Mouse (Mus musculus) embryonic facial prominence, embryonic 11.5 days (tissue): Measurements from ENCODE around the gene Ccdc171. TPM values are rescaled to one million over a fixed set of nuclear protein-coding genes. Genes with fewer than 3 reads are reported as not detected.
"Not testable (repeated sequence)": the region's sequence is repeated elsewhere in the genome, so short reads cannot be mapped to it uniquely, and the experiment has no call there.

ENCODE experiments used
- ATAC-seq: fragments of 200-750 bp; cut with Nextera tagmentation; replicated peaks from 2 replicates; pipeline ENCODE4 v1.8.0; 2017; ENCODE audit warnings: low read depth; ENCODE audit not compliant: insufficient number of reproducible peaks, low FRiP score, low TSS enrichment
- DNase-seq: peaks from one replicate; pipeline ENCODE4 v3.0.0-alpha.2; 2015; ENCODE audit warnings: low spot score
- H3K27ac ChIP-seq: fragments of 300-500 bp; sonication (generic); replicated peaks from 2 replicates; pipeline ENCODE4 v1.5.1; 2014; ENCODE audit warnings: mild to moderate bottlenecking, low read depth, low read length, control low read depth
- H3K27me3 ChIP-seq: fragments of 300-500 bp; sonication (generic); 2 replicates; pipeline ENCODE4 v1.6.1; 2014; ENCODE audit warnings: mild to moderate bottlenecking, low read length, moderate library complexity, mixed read lengths; ENCODE audit not compliant: control insufficient read depth, insufficient read depth
- H3K36me3 ChIP-seq: fragments of 300-500 bp; sonication (generic); replicated peaks from 2 replicates; pipeline ENCODE4 v1.6.1; 2014; ENCODE audit warnings: low read depth, mild to moderate bottlenecking, low read length, moderate library complexity, mixed read lengths; ENCODE audit not compliant: control insufficient read depth, insufficient read depth
- H3K4me1 ChIP-seq: fragments of 300-500 bp; sonication (generic); 2 replicates; pipeline ENCODE4 v1.6.1; 2014; ENCODE audit warnings: low read length, mixed read lengths; ENCODE audit not compliant: control insufficient read depth, insufficient read depth
- H3K4me2 ChIP-seq: fragments of 300-500 bp; sonication (generic); 2 replicates; pipeline ENCODE4 v1.6.1; 2014; ENCODE audit warnings: low read depth, mild to moderate bottlenecking, control low read depth, low read length, moderate library complexity
- H3K4me3 ChIP-seq: fragments of 300-500 bp; sonication (generic); 2 replicates; pipeline ENCODE4 v1.5.1; 2014; ENCODE audit warnings: low read depth, low read length, control low read depth
- H3K9ac ChIP-seq: fragments of 300-500 bp; sonication (generic); replicated peaks from 2 replicates; pipeline ENCODE4 v1.6.1; 2014; ENCODE audit warnings: mild to moderate bottlenecking, control low read depth, low read length
- H3K9me3 ChIP-seq: fragments of 300-500 bp; sonication (generic); replicated peaks from 2 replicates; pipeline ENCODE4 v1.6.1; 2016; ENCODE audit warnings: mild to moderate bottlenecking, low read length, inconsistent platforms, mixed read lengths; ENCODE audit not compliant: control insufficient read depth
- WGBS: fragments of 180-500 bp; shearing (Covaris S2); extraction: QIAGEN DNeasy Blood & Tissue Kit; methylation state at CpG from one replicate; pipeline ENCODE4 v1.1.7; 2014; 5-methylcytosine and 5-hydroxymethylcytosine counted together
- polyA plus RNA-seq: library from polyadenylated mRNA; unstranded; fragments of >200 nt; fragmentation: Nextera tagmentation; extraction: Ambion mirVana; gene quantifications from 2 replicates; pipeline ENCODE4 v1.2.1, GENCODE M21; 2014

Gene Ccdc171
- polyA plus RNA-seq, 1 experiment from 2014 or later: 5.7 TPM

- H3K4me1 ChIP-seq: no peaks in the 10 kb centered on the region; the same call in 1 of the 2 replicates
- H3K4me3 ChIP-seq: no peak overlapping the region
- no peaks in the 10 kb centered on the region for H3K9me3 ChIP-seq
- ATAC-seq: no peak
- no peak overlapping the region for H3K9ac ChIP-seq
- H3K4me2 ChIP-seq: no peak overlapping the region
- 83% methylated on average over 1 of the region's 1 CpGs for WGBS
- DNase-seq: no peak
- no peaks in the 10 kb centered on the region for H3K36me3 ChIP-seq
- H3K27ac ChIP-seq: no peak overlapping the region
- no peaks in the 10 kb centered on the region for H3K27me3 ChIP-seq
These were observed 136.3 kb downstream of the Ccdc171 start for GRCm38 (mm10) chr4:83661519-83662271.

GRCm38 (mm10) chr4:83662301-83662700 is 137.0 kb downstream of the Ccdc171 start:
- DNase-seq: no peak
- no peaks in the 10 kb centered on the region for H3K36me3 ChIP-seq
- 92% methylated on average over 4 of the region's 4 CpGs for WGBS

GRCm38 (mm10) chr4:83669552-83669951 is 144.2 kb downstream of the Ccdc171 start:
- DNase-seq (no peak), ATAC-seq (no peak)
- WGBS: 70% methylated on average over 2 of the region's 2 CpGs
- Histone ChIP-seq H3K9ac (no peak overlapping the region), H3K36me3 (no peaks in the 10 kb centered on the region), H3K27me3 (no peaks in the 10 kb centered on the region), H3K4me1 (no peaks in the 10 kb centered on the region), H3K4me3 (no peak overlapping the region), H3K4me2 (no peak overlapping the region), H3K9me3 (no peaks in the 10 kb centered on the region), H3K27ac (no peak overlapping the region)

More at GRCm38 (mm10) chr4:83662301-83662700, 137.0 kb downstream of the Ccdc171 start:
- ATAC-seq: no peak
- Histone ChIP-seq H3K4me2 (no peak overlapping the region), H3K4me1 (no peaks in the 10 kb centered on the region), H3K27ac (no peak overlapping the region), H3K27me3 (no peaks in the 10 kb centered on the region), H3K4me3 (no peak overlapping the region), H3K9me3 (no peaks in the 10 kb centered on the region), H3K9ac (no peak overlapping the region)

GRCm38 (mm10) chr4:83675308-83675707 is 150.0 kb downstream of the Ccdc171 start:
- not testable (repeated sequence) for H3K27me3 ChIP-seq, DNase-seq, H3K4me3 ChIP-seq, H3K36me3 ChIP-seq, H3K4me1 ChIP-seq, H3K27ac ChIP-seq, H3K9me3 ChIP-seq, ATAC-seq, H3K9ac ChIP-seq, H3K4me2 ChIP-seq
- WGBS: 82% methylated on average over 4 of the region's 4 CpGs

DNA sequence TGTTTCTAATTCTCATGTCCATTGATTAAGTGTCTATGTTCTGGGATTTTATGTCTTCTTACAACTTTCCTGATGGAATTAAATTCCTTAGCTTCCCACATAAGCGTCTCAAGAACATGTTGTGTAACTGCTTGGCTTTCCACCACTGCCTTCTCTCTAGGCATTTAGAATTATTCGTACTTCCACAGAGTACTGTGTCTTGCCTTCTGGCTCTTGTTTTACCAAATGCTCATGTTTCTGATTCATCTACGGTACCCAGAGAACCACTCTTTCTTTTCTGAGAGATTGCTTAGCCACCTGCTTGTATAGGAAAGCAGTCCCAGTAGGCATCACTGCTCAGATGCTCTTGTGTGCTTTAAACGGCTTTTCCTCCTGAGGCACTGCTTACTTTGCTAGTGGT is 151.1 kb downstream of the Ccdc171 start:
- 93% methylated on average over 4 of the region's 4 CpGs for WGBS
- ATAC-seq (no peak), DNase-seq (no peak)
- H3K4me3 ChIP-seq: no peak overlapping the region
- H3K36me3 ChIP-seq: no peaks in the 10 kb centered on the region
- H3K4me1 ChIP-seq: no peaks in the 10 kb centered on the region
- no peaks in the 10 kb centered on the region for H3K9me3 ChIP-seq
- no peak overlapping the region for H3K27ac ChIP-seq
- no peak overlapping the region for H3K9ac ChIP-seq
- H3K27me3 ChIP-seq: no peaks in the 10 kb centered on the region
- no peak overlapping the region for H3K4me2 ChIP-seq

DNA sequence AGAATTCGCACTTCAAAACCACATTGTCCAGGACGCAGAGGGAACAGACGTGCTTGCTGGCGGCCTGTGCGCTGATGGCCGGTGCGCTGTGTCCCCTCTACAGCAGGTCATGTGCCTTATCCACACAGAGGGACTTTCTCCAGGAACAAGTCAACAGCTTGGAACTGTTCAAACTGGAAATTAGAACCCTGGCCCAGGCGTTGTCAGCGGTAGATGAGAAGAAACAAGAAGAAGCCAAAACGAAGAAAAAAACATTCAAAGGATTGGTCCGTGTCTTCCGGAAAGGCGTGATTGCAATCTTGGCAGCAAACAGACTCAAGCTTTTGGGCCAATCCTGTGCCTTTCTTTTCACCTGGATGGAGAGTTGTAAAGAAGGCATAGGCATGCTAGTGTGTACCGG is 155.7 kb downstream of the Ccdc171 start:
- Histone ChIP-seq H3K27me3 (no peaks in the 10 kb centered on the region), H3K27ac (no peak overlapping the region), H3K4me2 (no peak overlapping the region), H3K9ac (no peak overlapping the region), H3K36me3 (no peaks in the 10 kb centered on the region), H3K9me3 (no peaks in the 10 kb centered on the region), H3K4me1 (no peaks in the 10 kb centered on the region), H3K4me3 (no peak overlapping the region)
- DNase-seq (no peak), ATAC-seq (no peak)
- 93% methylated on average over 14 of the region's 14 CpGs for WGBS

- 88% methylated on average over 7 of the region's 7 CpGs for WGBS
- H3K4me3 ChIP-seq: no peak overlapping the region
- no peak for ATAC-seq
- H3K9ac ChIP-seq: no peak overlapping the region
- H3K27me3 ChIP-seq: no peaks in the 10 kb centered on the region
- H3K9me3 ChIP-seq: no peaks in the 10 kb centered on the region
- no peaks in the 10 kb centered on the region for H3K4me1 ChIP-seq
- no peak for DNase-seq
- H3K27ac ChIP-seq: no peak overlapping the region
- no peaks in the 10 kb centered on the region for H3K36me3 ChIP-seq
- no peak overlapping the region for H3K4me2 ChIP-seq
These were observed 157.5 kb downstream of the Ccdc171 start for GRCm38 (mm10) chr4:83682866-83683265.

DNA sequence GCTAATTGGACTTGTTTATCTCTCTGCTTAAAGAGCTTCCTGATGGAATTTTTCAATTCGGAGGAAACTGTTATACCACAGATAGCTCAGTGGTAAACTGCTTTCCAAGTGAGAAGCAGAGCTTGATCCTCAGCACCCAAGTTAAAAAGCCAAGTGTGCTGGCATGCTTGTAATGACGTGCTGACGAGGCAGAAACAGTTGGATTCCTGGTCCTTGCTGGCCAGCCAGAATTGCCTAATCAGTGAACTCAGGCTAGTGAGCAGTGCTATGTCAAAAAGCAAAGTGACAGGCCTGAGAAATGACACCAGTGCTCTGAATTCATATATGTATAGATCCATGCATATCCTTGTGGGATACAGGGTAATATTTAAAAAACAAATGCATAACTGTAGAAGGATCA is 174.8 kb downstream of the Ccdc171 start:
- Histone ChIP-seq H3K9me3 (no peaks in the 10 kb centered on the region), H3K27me3 (no peaks in the 10 kb centered on the region), H3K4me2 (no peak overlapping the region), H3K36me3 (no peaks in the 10 kb centered on the region), H3K4me1 (no peaks in the 10 kb centered on the region), H3K4me3 (no peak overlapping the region), H3K27ac (no peak overlapping the region), H3K9ac (no peak overlapping the region)
- no peak for ATAC-seq
- no peak for DNase-seq
- WGBS: 71% methylated on average over 3 of the region's 3 CpGs
